Mouse (Mus musculus): ENCODE results near the gene Ahdc1. TPM values are rescaled to one million over a fixed set of nuclear protein-coding genes. Genes with fewer than 3 reads are reported as not detected.
"Not testable (repeated sequence)": the region's sequence is repeated elsewhere in the genome, so short reads cannot be mapped to it uniquely, and the experiment has no call there.

Ahdc1 gene
- polyA plus RNA-seq, 1 experiment from 2014 or later, result 5.3 TPM

GRCm38 (mm10) chr4:133005885-133006451 is 5.1 kb upstream of the Ahdc1 start:
- H3K27me3 ChIP-seq (replicated peaks; ENCODE audit: control insufficient read depth, insufficient read depth, low read length); H3K9me3 ChIP-seq (ENCODE audit: control insufficient read depth, low read length); H3K4me2 ChIP-seq (ENCODE audit: low read depth, low read length); H3K27ac ChIP-seq (ENCODE audit: low read length); ATAC-seq; H3K9ac ChIP-seq (ENCODE audit: low read depth, low read length); H3K36me3 ChIP-seq (ENCODE audit: control insufficient read depth, insufficient read depth, low read length); H3K4me3 ChIP-seq (ENCODE audit: low read length): not testable (repeated sequence)
- peaks cover 26% of the 10 kb centered on the region for H3K4me1 ChIP-seq (ENCODE audit: control insufficient read depth, insufficient read depth, low read length)
- WGBS, result 49% methylated on average over 6 of the region's 6 CpGs

- Histone ChIP-seq H3K27ac (ENCODE audit: low read length) (no peak overlapping the region), H3K4me3 (ENCODE audit: low read length) (no peak overlapping the region), H3K36me3 (ENCODE audit: control insufficient read depth, insufficient read depth, low read length) (no peaks in the 10 kb centered on the region), H3K9me3 (ENCODE audit: control insufficient read depth, low read length) (no peaks in the 10 kb centered on the region), H3K9ac (ENCODE audit: low read depth, low read length) (peak overlapping the region; percentile 52; the same call in 1 of the 2 replicates), H3K4me1 (ENCODE audit: control insufficient read depth, insufficient read depth, low read length) (peaks cover 26% of the 10 kb centered on the region), H3K4me2 (ENCODE audit: low read depth, low read length) (no peak overlapping the region; the same call in 1 of the 2 replicates), H3K27me3 (replicated peaks; ENCODE audit: control insufficient read depth, insufficient read depth, low read length) (peaks cover 7% of the 10 kb centered on the region; the same call in 1 of the 2 replicates)
- 0 out of 2 replicates have a peak, but pooled peaks have one; percentile 2 for ATAC-seq
- 34% methylated on average over 15 of the region's 15 CpGs for WGBS
Observed at GRCm38 (mm10) chr4:133007513-133008380, 3.3 kb upstream of the Ahdc1 start.

DNA sequence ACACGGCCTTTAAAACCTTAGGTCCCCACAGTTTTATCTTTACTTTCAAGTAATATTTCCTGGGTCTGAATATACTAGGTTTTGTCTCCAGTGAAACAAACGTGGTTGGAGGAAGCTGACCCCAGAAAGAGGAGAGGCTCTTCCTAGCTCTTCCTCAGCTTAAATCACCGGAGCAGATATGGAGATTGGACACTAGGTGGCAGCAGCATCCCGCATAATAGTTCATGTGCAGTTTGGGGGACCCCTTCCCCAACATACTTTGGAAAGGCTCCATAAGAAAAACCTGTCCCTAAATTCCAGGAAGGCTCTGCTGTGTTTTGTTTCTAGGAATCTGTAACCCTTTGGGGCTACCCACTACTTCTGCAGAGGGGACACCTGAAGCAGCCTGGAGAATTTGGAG is 1.9 kb upstream of the Ahdc1 start:
- Histone ChIP-seq H3K27me3 (replicated peaks; ENCODE audit: control insufficient read depth, insufficient read depth, low read length) (peaks cover 7% of the 10 kb centered on the region; the same call in 1 of the 2 replicates), H3K9ac (ENCODE audit: low read depth, low read length) (no peak overlapping the region), H3K9me3 (ENCODE audit: control insufficient read depth, low read length) (no peaks in the 10 kb centered on the region), H3K27ac (ENCODE audit: low read length) (no peak overlapping the region), H3K4me2 (ENCODE audit: low read depth, low read length) (no peak overlapping the region), H3K4me3 (ENCODE audit: low read length) (no peak overlapping the region), H3K36me3 (ENCODE audit: control insufficient read depth, insufficient read depth, low read length) (no peaks in the 10 kb centered on the region), H3K4me1 (ENCODE audit: control insufficient read depth, insufficient read depth, low read length) (peaks cover 33% of the 10 kb centered on the region)
- no peak for ATAC-seq
- 3% methylated on average over 4 of the region's 4 CpGs for WGBS

GRCm38 (mm10) chr4:133009676-133010075 is 1.4 kb upstream of the Ahdc1 start:
- Histone ChIP-seq H3K36me3 (ENCODE audit: control insufficient read depth, insufficient read depth, low read length) (no peaks in the 10 kb centered on the region), H3K27ac (ENCODE audit: low read length) (no peak overlapping the region), H3K4me3 (ENCODE audit: low read length) (no peak overlapping the region), H3K4me1 (ENCODE audit: control insufficient read depth, insufficient read depth, low read length) (peaks cover 38% of the 10 kb centered on the region), H3K9me3 (ENCODE audit: control insufficient read depth, low read length) (no peaks in the 10 kb centered on the region), H3K4me2 (ENCODE audit: low read depth, low read length) (no peak overlapping the region), H3K27me3 (replicated peaks; ENCODE audit: control insufficient read depth, insufficient read depth, low read length) (peaks cover 7% of the 10 kb centered on the region; the same call in 1 of the 2 replicates), H3K9ac (ENCODE audit: low read depth, low read length) (no peak overlapping the region)
- WGBS, result 67% methylated on average over 5 of the region's 5 CpGs
- ATAC-seq, result no peak

GRCm38 (mm10) chr4:133010611-133011010 is 449 bp upstream of the Ahdc1 start:
- 2% methylated on average over 17 of the region's 17 CpGs for WGBS
- Histone ChIP-seq H3K9ac (ENCODE audit: low read depth, low read length) (peak overlapping the region; percentile 97), H3K4me1 (ENCODE audit: control insufficient read depth, insufficient read depth, low read length) (peaks cover 47% of the 10 kb centered on the region), H3K27me3 (replicated peaks; ENCODE audit: control insufficient read depth, insufficient read depth, low read length) (peaks cover 7% of the 10 kb centered on the region; the same call in 1 of the 2 replicates), H3K9me3 (ENCODE audit: control insufficient read depth, low read length) (no peaks in the 10 kb centered on the region), H3K4me3 (ENCODE audit: low read length) (peak overlapping the region; percentile 87), H3K27ac (ENCODE audit: low read length) (no peak overlapping the region), H3K4me2 (ENCODE audit: low read depth, low read length) (peak overlapping the region; percentile 78), H3K36me3 (ENCODE audit: control insufficient read depth, insufficient read depth, low read length) (no peaks in the 10 kb centered on the region)
- no peak for ATAC-seq

- peaks cover 62% of the 10 kb centered on the region for H3K4me1 ChIP-seq (ENCODE audit: control insufficient read depth, insufficient read depth, low read length)
- peak overlapping the region; percentile 97 for H3K9ac ChIP-seq (ENCODE audit: low read depth, low read length)
- ATAC-seq, result peak; percentile 15
- peak overlapping the region; percentile 78 for H3K4me2 ChIP-seq (ENCODE audit: low read depth, low read length)
- no peaks in the 10 kb centered on the region for H3K9me3 ChIP-seq (ENCODE audit: control insufficient read depth, low read length)
- WGBS, result under 1% methylated on average over 76 of the region's 84 CpGs
- H3K27ac ChIP-seq (ENCODE audit: low read length), result peak overlapping the region; percentile 94
- H3K36me3 ChIP-seq (ENCODE audit: control insufficient read depth, insufficient read depth, low read length), result no peaks in the 10 kb centered on the region
- H3K27me3 ChIP-seq (replicated peaks; ENCODE audit: control insufficient read depth, insufficient read depth, low read length), result peaks cover 7% of the 10 kb centered on the region; the same call in 1 of the 2 replicates
- H3K4me3 ChIP-seq (ENCODE audit: low read length), result peak overlapping the region; percentile 87
Observed at GRCm38 (mm10) chr4:133011821-133012775, 1.0 kb downstream of the Ahdc1 start.

- Histone ChIP-seq H3K9ac (ENCODE audit: low read depth, low read length) (peak overlapping the region; percentile 97), H3K36me3 (ENCODE audit: control insufficient read depth, insufficient read depth, low read length) (no peaks in the 10 kb centered on the region), H3K4me3 (ENCODE audit: low read length) (peak overlapping the region; percentile 87), H3K4me1 (ENCODE audit: control insufficient read depth, insufficient read depth, low read length) (peaks cover 62% of the 10 kb centered on the region), H3K9me3 (ENCODE audit: control insufficient read depth, low read length) (no peaks in the 10 kb centered on the region), H3K27ac (ENCODE audit: low read length) (peak overlapping the region; percentile 94), H3K27me3 (replicated peaks; ENCODE audit: control insufficient read depth, insufficient read depth, low read length) (peaks cover 7% of the 10 kb centered on the region; the same call in 1 of the 2 replicates), H3K4me2 (ENCODE audit: low read depth, low read length) (peak overlapping the region; percentile 78)
- under 1% methylated on average over 16 of the region's 17 CpGs for WGBS
- ATAC-seq, result no peak
Observed at GRCm38 (mm10) chr4:133012776-133013265, 1.8 kb downstream of the Ahdc1 start.

GRCm38 (mm10) chr4:133013266-133013891 is 2.3 kb downstream of the Ahdc1 start:
- Histone ChIP-seq H3K4me3 (ENCODE audit: low read length) (peak overlapping the region; percentile 87), H3K9me3 (ENCODE audit: control insufficient read depth, low read length) (no peaks in the 10 kb centered on the region), H3K4me2 (ENCODE audit: low read depth, low read length) (peak overlapping the region; percentile 78), H3K9ac (ENCODE audit: low read depth, low read length) (peak overlapping the region; percentile 97), H3K27me3 (replicated peaks; ENCODE audit: control insufficient read depth, insufficient read depth, low read length) (peaks cover 7% of the 10 kb centered on the region; the same call in 1 of the 2 replicates), H3K27ac (ENCODE audit: low read length) (peak overlapping the region; percentile 94), H3K36me3 (ENCODE audit: control insufficient read depth, insufficient read depth, low read length) (no peaks in the 10 kb centered on the region), H3K4me1 (ENCODE audit: control insufficient read depth, insufficient read depth, low read length) (peaks cover 56% of the 10 kb centered on the region)
- WGBS, result 6% methylated on average over 17 of the region's 18 CpGs
- no peak for ATAC-seq

Measured in intestine, embryonic 16.5 days (tissue).